Mouse (Mus musculus) colon, adult 2 months (tissue): ENCODE measurements around the gene Cstf2. TPM values are rescaled to one million over a fixed set of nuclear protein-coding genes. Genes with fewer than 3 reads are reported as not detected.

Source experiments
- polyA plus RNA-seq: library from polyadenylated mRNA; depleted of rRNA; stranded (reverse); fragments of >200 nt; gene quantifications from 2 replicates; pipeline ENCODE4 v1.2.3, GENCODE M21; 2012; rRNA removed

Gene Cstf2
- polyA plus RNA-seq: 13.2 and 14.7 TPM in 2 replicates

GRCm38 (mm10) chrX:134058987-134059712 lies at the start of gene Cstf2:
TSS of gene Cstf2 (plus strand) at chrX:134059187.

Other genes with a start within 250 kb of the Cstf2 start
- not detected in 2 replicates for gene Tnmd, start 208.2 kb upstream of the Cstf2 start, polyA plus RNA-seq
- gene Tspan6, start 160.8 kb upstream of the Cstf2 start, polyA plus RNA-seq: 2.2 and 2.8 TPM in 2 replicates
- gene Srpx2, start 150.8 kb upstream of the Cstf2 start, polyA plus RNA-seq: 10.2 and 10.7 TPM in 2 replicates
- gene Sytl4, start 77.4 kb upstream of the Cstf2 start, polyA plus RNA-seq: 1.4 and 2.1 TPM in 2 replicates
- 0.19 and 0.30 TPM in 2 replicates for gene Xkrx, start 102.9 kb downstream of the Cstf2 start, polyA plus RNA-seq
- gene Arl13a, start 128.3 kb downstream of the Cstf2 start, polyA plus RNA-seq: not detected in 2 replicates
- gene Nox1, start 162.8 kb downstream of the Cstf2 start, polyA plus RNA-seq: 3.6 and 5.2 TPM in 2 replicates
- gene Trmt2b, start 217.8 kb downstream of the Cstf2 start, polyA plus RNA-seq: 6.4 and 6.7 TPM in 2 replicates
- gene Tmem35a, start 236.0 kb downstream of the Cstf2 start, polyA plus RNA-seq: 1.2 TPM in 2 replicates
- gene Cenpi, start 248.9 kb downstream of the Cstf2 start, polyA plus RNA-seq: 0.47 and 0.57 TPM in 2 replicates